Mouse (Mus musculus): Measurements from ENCODE around the gene Fam89a.
A peak's percentile ranks its signal among the peaks of the same experiment; 100 is the strongest.

Gene Fam89a

GRCm38 (mm10) chr8:124751709-124752173 lies at the start of gene Fam89a:
TSS of gene Fam89a (minus strand) at chr8:124751832.
- DNase-seq (ENCODE audit: low spot score in 2 of 2) = no peak

- no peak for DNase-seq (ENCODE audit: low spot score in 2 of 2)
Measured at GRCm38 (mm10) chr8:124800542-124800941, 48.9 kb upstream of the Fam89a start.

- no peak for DNase-seq (ENCODE audit: low spot score in 2 of 2)
Measured at GRCm38 (mm10) chr8:124795781-124796488, 44.3 kb upstream of the Fam89a start.

- peak in 1 of 2 experiments; percentile 69 for DNase-seq (ENCODE audit: low spot score in 2 of 2)
Measured at GRCm38 (mm10) chr8:124794486-124794780, 42.8 kb upstream of the Fam89a start.

- no peak for DNase-seq (ENCODE audit: low spot score in 2 of 2)
Measured at GRCm38 (mm10) chr8:124793661-124794485, 42.2 kb upstream of the Fam89a start.

- DNase-seq (ENCODE audit: low spot score in 2 of 2) = peak in 1 of 2 experiments; percentile 54
Measured at GRCm38 (mm10) chr8:124793172-124793651, 41.6 kb upstream of the Fam89a start.

GRCm38 (mm10) chr8:124792708-124793107 lies 41.1 kb upstream of the Fam89a start, which contains the start of gene Trim67:
TSS of gene Trim67 (plus strand) at chr8:124793092.
- DNase-seq (ENCODE audit: low spot score in 2 of 2) = peak in 1 of 2 experiments; percentile 20

GRCm38 (mm10) chr8:124792186-124792585 lies 40.6 kb upstream of the Fam89a start:
- peak in 1 of 2 experiments; percentile 56 for DNase-seq (ENCODE audit: low spot score in 2 of 2)

GRCm38 (mm10) chr8:124791751-124792150 lies 40.1 kb upstream of the Fam89a start:
- DNase-seq (ENCODE audit: low spot score in 2 of 2) = no peak

GRCm38 (mm10) chr8:124790676-124791075 lies 39.0 kb upstream of the Fam89a start:
- no peak for DNase-seq (ENCODE audit: low spot score in 2 of 2)

GRCm38 (mm10) chr8:124784613-124785012 lies 33.0 kb upstream of the Fam89a start:
- peak in 1 of 2 experiments; percentile 79 for DNase-seq (ENCODE audit: low spot score in 2 of 2)

- DNase-seq (ENCODE audit: low spot score in 2 of 2) = no peak
Measured at GRCm38 (mm10) chr8:124783228-124783627, 31.6 kb upstream of the Fam89a start.

GRCm38 (mm10) chr8:124782431-124782830 lies 30.8 kb upstream of the Fam89a start:
- DNase-seq (ENCODE audit: low spot score in 2 of 2) = no peak

- no peak for DNase-seq (ENCODE audit: low spot score in 2 of 2)
Measured at GRCm38 (mm10) chr8:124780236-124780635, 28.6 kb upstream of the Fam89a start.

- DNase-seq (ENCODE audit: low spot score in 2 of 2) = peak in 1 of 2 experiments; percentile 71
Measured at GRCm38 (mm10) chr8:124775695-124776094, 24.1 kb upstream of the Fam89a start.

- DNase-seq (ENCODE audit: low spot score in 2 of 2) = peak in 1 of 2 experiments; percentile 28
Measured at GRCm38 (mm10) chr8:124772389-124772788, 20.8 kb upstream of the Fam89a start.

GRCm38 (mm10) chr8:124763061-124763460 lies 11.4 kb upstream of the Fam89a start:
- no peak for DNase-seq (ENCODE audit: low spot score in 2 of 2)

GRCm38 (mm10) chr8:124758544-124758943 lies 6.9 kb upstream of the Fam89a start:
- no peak for DNase-seq (ENCODE audit: low spot score in 2 of 2)

- DNase-seq (ENCODE audit: low spot score in 2 of 2) = no peak
Measured at GRCm38 (mm10) chr8:124756601-124757000, 5.0 kb upstream of the Fam89a start.

GRCm38 (mm10) chr8:124756153-124756552 lies 4.5 kb upstream of the Fam89a start:
- DNase-seq (ENCODE audit: low spot score in 2 of 2) = no peak

- DNase-seq (ENCODE audit: low spot score in 2 of 2) = no peak
Measured at GRCm38 (mm10) chr8:124755481-124755880, 3.8 kb upstream of the Fam89a start.

- no peak for DNase-seq (ENCODE audit: low spot score in 2 of 2)
Measured at GRCm38 (mm10) chr8:124754792-124755190, 3.2 kb upstream of the Fam89a start.

Data from left cerebral cortex, adult 9 months (tissue).